Mouse (Mus musculus) limb, embryonic 14.5 days (tissue): ENCODE measurements around the gene Gm9. TPM values are rescaled to one million over a fixed set of nuclear protein-coding genes. Genes with fewer than 3 reads are reported as not detected.
"Not testable (repeated sequence)": the region's sequence is repeated elsewhere in the genome, so short reads cannot be mapped to it uniquely, and the experiment has no call there.

Experiments used
- ATAC-seq: fragments of 200-750 bp; cut with Nextera tagmentation; 2 replicates; pipeline ENCODE4 v1.8.0; 2017; ENCODE audit warnings: low read depth, moderate number of reproducible peaks, moderate TSS enrichment; ENCODE audit not compliant: low FRiP score
- DNase-seq: peaks from one replicate; pipeline ENCODE4 v3.0.0-alpha.2; 2015; ENCODE audit warnings: low spot score
- H3K27ac ChIP-seq: fragments of 300-500 bp; sonication (generic); replicated peaks from 2 replicates; pipeline ENCODE4 v1.5.1; 2014; ENCODE audit warnings: low read depth, mild to moderate bottlenecking, low read length, moderate library complexity, mixed read lengths
- H3K27me3 ChIP-seq: fragments of 300-500 bp; sonication (generic); 2 replicates; pipeline ENCODE4 v1.6.1; 2014; ENCODE audit warnings: low read length, mixed read lengths; ENCODE audit not compliant: control insufficient read depth, insufficient read depth
- H3K36me3 ChIP-seq: fragments of 300-500 bp; sonication (generic); 2 replicates; pipeline ENCODE4 v1.6.1; 2014; ENCODE audit warnings: mild to moderate bottlenecking, low read length, moderate library complexity, mixed read lengths; ENCODE audit not compliant: control insufficient read depth, insufficient read depth
- H3K4me1 ChIP-seq: fragments of 300-500 bp; sonication (generic); 2 replicates; pipeline ENCODE4 v1.6.1; 2014; ENCODE audit warnings: antibody characterized with exemption, low read length, mixed read lengths; ENCODE audit not compliant: control insufficient read depth, insufficient read depth
- H3K4me2 ChIP-seq: fragments of 300-500 bp; sonication (generic); replicated peaks from 2 replicates; pipeline ENCODE4 v1.6.1; 2014; ENCODE audit warnings: low read depth, mild to moderate bottlenecking, low read length, moderate library complexity; ENCODE audit not compliant: severe bottlenecking
- H3K4me3 ChIP-seq: fragments of 300-500 bp; sonication (generic); replicated peaks from 2 replicates; pipeline ENCODE4 v1.5.1; 2014; ENCODE audit warnings: low read length
- H3K9ac ChIP-seq: fragments of 300-500 bp; sonication (generic); 2 replicates; pipeline ENCODE4 v1.6.1; 2014; ENCODE audit warnings: mild to moderate bottlenecking, low read depth, low read length, moderate library complexity; ENCODE audit not compliant: severe bottlenecking
- H3K9me3 ChIP-seq: fragments of 300-500 bp; sonication (generic); 2 replicates; pipeline ENCODE4 v1.6.1; 2016; ENCODE audit warnings: low read length; ENCODE audit not compliant: control insufficient read depth
- POLR2A ChIP-seq: fragments of 200-500 bp; IDR thresholded peaks from 2 replicates; pipeline ENCODE4 v1.8.0; 2012; ENCODE audit warnings: inconsistent platforms, mild to moderate bottlenecking, moderate library complexity, borderline replicate concordance; ENCODE audit not compliant: insufficient read depth, insufficient read length; ENCODE audit errors: extremely low read depth
- WGBS: fragments of 180-500 bp; shearing (Covaris S2); extraction: QIAGEN DNeasy Blood & Tissue Kit; methylation state at CpG from one replicate; pipeline ENCODE4 v1.1.7; 2014; 5-methylcytosine and 5-hydroxymethylcytosine counted together
- polyA plus RNA-seq, 2 experiments: library from polyadenylated mRNA; depleted of rRNA in 1 of 2; stranded (reverse) in 1 of 2; unstranded in 1 of 2; fragments of >200 nt; fragmentation: Nextera tagmentation in 1 of 2; extraction: Ambion mirVana in 1 of 2; gene quantifications; 2 replicates each; pipeline versions ENCODE4 v1.2.1 to v1.2.3; 2012 to 2014

Gene Gm9
- polyA plus RNA-seq (2012; rRNA removed) (0.32 TPM in 1 of 2 replicates, not detected in the other), polyA plus RNA-seq (2014; fragmentation: Nextera tagmentation; extraction: Ambion mirVana) (not detected in 2 replicates)

- Histone ChIP-seq H3K4me1 (no peaks in the 10 kb centered on the region), H3K27ac (no peak within 1 kb of the TSS), H3K9me3 (no peaks in the 10 kb centered on the region), H3K4me3 (no peak within 1 kb of the TSS), H3K4me2 (no peak within 1 kb of the TSS), H3K36me3 (no peaks in the 10 kb centered on the region), H3K27me3 (no peaks in the 10 kb centered on the region), H3K9ac (no peak within 1 kb of the TSS)
- 86% methylated on average over 10 of the region's 10 CpGs for WGBS
- TF ChIP-seq POLR2A, result no peak
- no peak for DNase-seq
- no peak for ATAC-seq
These were observed at the start of gene Gm9 for GRCm38 (mm10) chrX:37210941-37211340. Gene Gm9 (minus strand): TSS chrX:37211041.

- DNase-seq, H3K9me3 ChIP-seq: not testable (repeated sequence)
These were observed 38.8 kb upstream of the Gm9 start, which contains the start of gene Rhox3a for GRCm38 (mm10) chrX:37249619-37250018. Gene Rhox3a (plus strand): TSS chrX:37249919.

GRCm38 (mm10) chrX:37244676-37245075 lies 33.8 kb upstream of the Gm9 start, which contains the start of gene Rhox2a:
Gene Rhox2a (plus strand): TSS chrX:37244976.
- not testable (repeated sequence) for DNase-seq, ATAC-seq
- WGBS, result no CpG with 5 or more reads among the region's 9 CpGs

More at GRCm38 (mm10) chrX:37249619-37250018, 38.8 kb upstream of the Gm9 start, which contains the start of gene Rhox3a:
- WGBS, result 89% methylated on average over 1 of the region's 3 CpGs
- not testable (repeated sequence) for H3K27me3 ChIP-seq, H3K9ac ChIP-seq, ATAC-seq, H3K4me3 ChIP-seq, H3K36me3 ChIP-seq, H3K4me1 ChIP-seq, H3K27ac ChIP-seq, H3K4me2 ChIP-seq

GRCm38 (mm10) chrX:37222158-37222557 lies 11.3 kb upstream of the Gm9 start, which contains the start of gene Rhox1:
Gene Rhox1 (minus strand): TSS chrX:37222258.
- WGBS, result 72% methylated on average over 1 of the region's 1 CpGs
- not testable (repeated sequence) for H3K36me3 ChIP-seq, H3K4me3 ChIP-seq, DNase-seq, H3K27ac ChIP-seq, H3K27me3 ChIP-seq, H3K9me3 ChIP-seq, H3K9ac ChIP-seq, H3K4me1 ChIP-seq, H3K4me2 ChIP-seq, ATAC-seq

More at GRCm38 (mm10) chrX:37244676-37245075, 33.8 kb upstream of the Gm9 start, which contains the start of gene Rhox2a:
- H3K4me2 ChIP-seq, H3K9ac ChIP-seq, H3K9me3 ChIP-seq, H3K27me3 ChIP-seq, H3K36me3 ChIP-seq, H3K4me1 ChIP-seq, H3K27ac ChIP-seq, H3K4me3 ChIP-seq: not testable (repeated sequence)

- no peaks in the 10 kb centered on the region for H3K4me1 ChIP-seq
- H3K9me3 ChIP-seq, result no peaks in the 10 kb centered on the region
- 54% methylated on average over 8 of the region's 8 CpGs for WGBS
- no peaks in the 10 kb centered on the region for H3K27me3 ChIP-seq
- no peak overlapping the region for H3K27ac ChIP-seq
- no peak overlapping the region for H3K4me2 ChIP-seq
- DNase-seq, result no peak
- TF ChIP-seq POLR2A, result no peak
- no peak overlapping the region for H3K9ac ChIP-seq
- no peak overlapping the region for H3K4me3 ChIP-seq
- no peaks in the 10 kb centered on the region for H3K36me3 ChIP-seq
- ATAC-seq, result no peak
These were observed 12.2 kb downstream of the Gm9 start for GRCm38 (mm10) chrX:37198676-37199075.
